Mouse (Mus musculus): ENCODE measurements around the gene Srd5a3.

The Srd5a3 gene

DNA sequence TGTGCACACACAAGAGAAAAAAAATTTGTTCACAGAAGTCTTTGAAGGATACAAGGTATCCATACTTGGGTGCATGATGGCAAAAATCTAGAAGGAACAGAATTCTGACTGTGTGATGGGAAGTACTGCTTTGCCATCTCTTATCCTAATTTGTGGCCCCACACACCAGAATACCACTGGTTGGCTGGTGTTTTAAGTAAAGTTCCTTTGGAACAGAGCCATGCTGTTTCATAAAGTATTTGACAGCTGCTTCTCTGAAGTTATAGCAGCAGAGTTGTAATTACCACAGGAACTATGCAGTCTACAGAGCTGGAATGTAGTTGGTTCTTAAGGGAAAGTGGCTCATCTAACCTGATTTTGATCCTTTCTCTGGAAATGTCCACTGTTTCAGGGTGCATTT is 53.0 kb downstream of the Srd5a3 start:
- no peak for DNase-seq (ENCODE audit: low read depth)

- no peak for DNase-seq (ENCODE audit: low read depth)
These were observed 54.4 kb downstream of the Srd5a3 start for GRCm38 (mm10) chr5:76194377-76194945.

DNA sequence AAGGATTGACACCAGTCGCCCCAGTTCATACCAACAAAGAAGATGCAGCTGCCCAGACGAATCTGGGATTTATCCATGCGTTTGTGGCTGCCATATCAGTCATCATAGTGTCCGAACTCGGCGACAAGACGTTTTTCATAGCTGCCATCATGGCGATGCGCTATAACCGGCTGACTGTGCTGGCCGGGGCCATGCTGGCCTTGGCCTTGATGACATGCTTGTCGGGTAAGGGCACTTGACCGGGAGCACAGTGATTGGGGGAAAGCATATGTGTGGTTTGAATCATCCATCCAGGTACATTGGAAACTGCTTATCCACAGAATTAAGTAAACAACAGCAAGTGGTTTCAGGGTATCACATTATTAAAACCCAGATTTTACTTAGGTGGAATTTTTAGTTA is 59.3 kb downstream of the Srd5a3 start:
- DNase-seq (ENCODE audit: low read depth), result no peak

DNA sequence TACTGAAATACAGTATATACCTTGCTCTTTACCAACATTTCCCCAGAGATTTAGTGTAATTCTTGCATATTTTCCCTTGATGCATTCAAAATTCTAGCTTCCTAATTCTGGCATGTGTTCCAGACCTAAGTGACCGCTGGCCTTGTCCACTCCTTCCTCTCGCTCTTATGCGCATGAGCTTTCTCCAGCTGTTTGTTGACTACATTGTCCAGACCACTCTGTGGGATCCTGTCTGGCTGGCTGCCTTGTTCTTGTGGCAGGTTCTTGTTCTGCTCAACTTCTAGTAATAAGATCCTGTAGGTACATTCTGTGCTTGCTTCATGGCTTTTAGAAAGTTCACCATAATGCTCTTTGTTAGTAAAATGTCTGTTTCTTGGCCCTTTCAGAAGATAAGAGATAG is 63.1 kb downstream of the Srd5a3 start:
- DNase-seq (ENCODE audit: low read depth), result no peak
